Comparison of ENCODE assay signal across 8 mouse cellular contexts in genomic region chr2:137117321-137117690, GRCm38 (mm10). TPM values are rescaled to one million over a fixed set of nuclear protein-coding genes. Genes with fewer than 3 reads are reported as not detected.
A peak's percentile ranks its signal among the peaks of the same experiment; 100 is the strongest.
DNase-seq lines count a peak whose midpoint lies in the region; ATAC-seq lines count a peak whose summit lies in the region.

No protein-coding gene starts in this region.

- peak overlapping the region; percentile 84 for H3K4me2 ChIP-seq in hindbrain, embryonic 12.5 days (replicated peaks)

- H3K9me3 ChIP-seq in hindbrain, embryonic 12.5 days (replicated peaks), result no peaks in the 10 kb centered on the region

- H3K27ac ChIP-seq in hindbrain, embryonic 12.5 days, result peak overlapping the region; percentile 90

- H3K36me3 ChIP-seq in hindbrain, embryonic 12.5 days, result no peaks in the 10 kb centered on the region

- peak overlapping the region; percentile 67 for H3K9ac ChIP-seq in hindbrain, embryonic 12.5 days

- WGBS in hindbrain, embryonic 12.5 days, result under 1% methylated on average over 33 of the region's 33 CpGs

- ATAC-seq in hindbrain, embryonic 12.5 days (ENCODE audit: low FRiP score), result peak; percentile 66

- H3K4me1 ChIP-seq in hindbrain, embryonic 12.5 days, result peaks cover 33% of the 10 kb centered on the region

- peak overlapping the region; percentile 62 for H3K4me3 ChIP-seq in hindbrain, embryonic 12.5 days

- peak; percentile 14 for DNase-seq in T-cell, adult 2 months (ENCODE audit: low spot score)
- DNase-seq in cerebellum, postnatal 10 days, result peak; percentile 81 to 85
- peak; percentile 39 to 48 for DNase-seq in frontal cortex, postnatal 25 days (ENCODE audit: low spot score in 2 of 2)
- peak; percentile 51 to 73 for DNase-seq in layer of hippocampus, postnatal 25 days (ENCODE audit: extremely low spot score in 1 of 2, low spot score in 1 of 2)
- peak; percentile 92 for DNase-seq in lung, postnatal 14 days
- DNase-seq in ovary, postnatal 36 days (ENCODE audit: low spot score), result peak; percentile 90
- peak; percentile 74 to 94 for DNase-seq in urinary bladder, adult 18-20 months (ENCODE audit: low spot score in 2 of 2)

- H3K27me3 ChIP-seq in hindbrain, embryonic 12.5 days, result peaks cover 9% of the 10 kb centered on the region; the same call in 1 of the 2 replicates

RNA-seq across cellular contexts. Expression of gene Jag1, which starts 0.9 kb away (rescaled TPM):
- polyA plus RNA-seq in hindbrain, embryonic 12.5 days (2016; fragmentation: Nextera tagmentation; extraction: Ambion mirVana), result 31.6 and 34.0 TPM in 2 replicates
- 10 to 100 TPM in 1 of 2 experiments, 1 to 10 TPM in 1; 8.3 to 11.3 TPM for total RNA-seq in layer of hippocampus, postnatal 25 days (2021)

Comparison
In these comparisons a context has a peak if more than half of its experiments do, and no peak if none do; other contexts are left out.
1. Peak in every context shown above with its lines: DNase-seq, ATAC-seq, H3K4me3 ChIP-seq and H3K27ac ChIP-seq.
2. DNase-seq: peak in every context shown above with its lines; median percentile 92 in lung, postnatal 14 days; 90 in ovary, postnatal 36 days; 84 in urinary bladder, adult 18-20 months; 83 in cerebellum, postnatal 10 days; 62 in layer of hippocampus, postnatal 25 days; 44 in frontal cortex, postnatal 25 days; 14 in T-cell, adult 2 months.